Mouse (Mus musculus) gastrocnemius, postnatal 10 days (tissue): ENCODE data around the gene Six2. TPM values are rescaled to one million over a fixed set of nuclear protein-coding genes. Genes with fewer than 3 reads are reported as not detected.

ENCODE experiments used
- DNase-seq: peaks from one replicate; pipeline ENCODE4 v3.0.0; 2021; ENCODE audit warnings: mixed read lengths
- long read RNA-seq, 2 experiments: library from polyadenylated mRNA; stranded (forward); transcript quantifications; one replicate each; pipeline ENCODE4 v2.0.0; 2021
- total RNA-seq, 2 experiments: library from RNA; stranded (reverse); gene quantifications; 2 replicates each; pipeline ENCODE4 v1.2.3; 2021

Gene Six2
- 10 to 100 TPM; 13.0 to 13.7 TPM for total RNA-seq
- long read RNA-seq, experiment 1, transcript Six2-202 (2 exons, 2,119 nt): major isoform, 10 of 11 reads
- long read RNA-seq, experiment 1, partial matches to known transcripts: 1 of 11 reads
- long read RNA-seq, experiment 1, other reads (novel, unspliced or antisense): 0 of 11 reads
- long read RNA-seq, experiment 2, transcript Six2-202 (2 exons, 2,119 nt): major isoform, 9 of 13 reads
- long read RNA-seq, experiment 2, partial matches to known transcripts: 0 of 13 reads
- long read RNA-seq, experiment 2, other reads (novel, unspliced or antisense): 4 of 13 reads

DNA sequence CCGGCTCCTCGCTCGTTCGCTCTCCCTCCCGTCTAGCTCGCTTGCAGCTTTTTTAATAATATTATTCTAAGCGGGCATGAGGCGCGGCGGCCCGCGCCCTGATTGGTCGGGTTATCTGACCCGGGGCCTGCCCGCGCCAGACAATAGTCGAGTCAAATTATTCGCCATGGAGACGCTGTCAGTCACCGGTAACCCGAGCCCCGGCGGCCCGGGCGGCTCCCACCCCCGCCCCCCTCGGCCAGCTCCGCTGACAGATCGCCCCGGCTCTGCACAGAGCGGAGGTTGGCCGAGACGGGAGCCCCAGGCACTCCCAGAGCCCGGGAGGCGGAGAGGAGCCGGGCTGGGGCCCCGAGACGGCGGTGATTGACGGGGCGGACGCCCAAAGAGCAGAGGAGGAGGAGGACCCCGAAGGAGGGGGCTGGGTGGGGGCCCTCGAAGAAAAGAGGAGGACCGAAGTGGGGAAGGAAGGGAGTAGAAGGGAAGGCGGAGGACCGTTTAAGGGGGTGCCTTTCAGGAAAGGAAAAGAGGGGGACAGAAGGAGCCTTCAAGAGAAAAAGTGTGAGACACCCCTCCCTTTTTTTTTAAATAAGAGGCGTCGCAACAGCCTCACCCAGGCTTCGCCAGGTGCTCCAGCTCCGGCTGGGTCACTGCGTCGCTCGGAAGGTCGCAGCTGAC, at the start of gene Six2:
TSS of gene Six2 (minus strand) at position 39 of the 675 bp plus-strand sequence.
- DNase-seq: peak; percentile 73

DNA sequence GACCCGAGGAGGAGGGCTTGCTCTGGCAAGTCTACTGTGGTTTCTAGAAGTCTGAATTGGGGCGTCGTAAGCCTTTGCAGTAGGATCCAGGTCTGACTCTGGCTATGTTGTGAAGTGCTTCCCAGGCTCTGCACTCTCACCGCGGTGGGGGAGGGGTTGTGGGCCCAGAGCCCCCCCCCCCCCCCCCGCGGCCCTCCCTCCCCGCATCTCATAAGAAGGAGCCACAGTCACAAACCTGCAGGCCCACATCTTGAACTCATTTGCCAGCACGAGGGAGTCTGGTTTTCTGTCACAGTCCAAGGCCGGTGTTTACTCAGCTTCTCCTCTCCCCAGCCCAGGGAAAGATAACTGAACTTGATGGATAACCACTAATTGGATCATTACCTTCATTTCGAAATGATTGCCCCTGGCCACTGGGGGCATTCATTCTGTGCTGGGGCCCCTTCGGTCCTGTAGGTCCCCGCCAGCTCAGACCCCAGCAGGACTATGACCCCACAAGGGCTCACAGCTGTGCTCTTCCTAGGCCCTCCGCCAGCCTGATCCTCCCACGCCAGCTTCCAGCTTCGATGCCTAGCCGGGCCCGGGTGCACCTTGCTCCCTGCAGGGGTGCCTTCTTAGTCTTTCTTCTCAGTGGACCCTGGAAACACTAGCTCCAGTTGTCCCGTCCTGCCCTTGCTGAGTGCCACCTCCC, 49.2 kb upstream of the Six2 start:
- no peak for DNase-seq

DNA sequence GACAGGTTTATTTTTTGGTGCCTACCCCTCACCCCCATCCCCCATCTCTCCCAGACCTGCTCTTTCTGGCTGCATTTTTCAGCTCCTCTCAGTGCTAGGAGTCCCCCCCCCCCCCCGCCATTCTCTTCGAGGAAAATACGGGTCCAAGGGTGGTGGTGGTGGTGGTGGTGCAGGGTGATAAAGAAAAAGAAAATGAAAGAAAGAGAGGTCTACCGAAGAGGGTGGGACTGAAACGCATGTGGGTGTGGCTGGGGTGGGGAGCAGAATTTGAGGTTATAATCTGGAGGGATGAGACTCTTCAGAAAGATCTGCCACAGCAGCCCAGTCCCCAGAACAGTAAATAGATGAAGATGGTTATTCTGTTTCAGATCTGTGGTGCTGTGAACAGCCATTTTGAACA, 43.3 kb upstream of the Six2 start:
- no peak for DNase-seq

DNA sequence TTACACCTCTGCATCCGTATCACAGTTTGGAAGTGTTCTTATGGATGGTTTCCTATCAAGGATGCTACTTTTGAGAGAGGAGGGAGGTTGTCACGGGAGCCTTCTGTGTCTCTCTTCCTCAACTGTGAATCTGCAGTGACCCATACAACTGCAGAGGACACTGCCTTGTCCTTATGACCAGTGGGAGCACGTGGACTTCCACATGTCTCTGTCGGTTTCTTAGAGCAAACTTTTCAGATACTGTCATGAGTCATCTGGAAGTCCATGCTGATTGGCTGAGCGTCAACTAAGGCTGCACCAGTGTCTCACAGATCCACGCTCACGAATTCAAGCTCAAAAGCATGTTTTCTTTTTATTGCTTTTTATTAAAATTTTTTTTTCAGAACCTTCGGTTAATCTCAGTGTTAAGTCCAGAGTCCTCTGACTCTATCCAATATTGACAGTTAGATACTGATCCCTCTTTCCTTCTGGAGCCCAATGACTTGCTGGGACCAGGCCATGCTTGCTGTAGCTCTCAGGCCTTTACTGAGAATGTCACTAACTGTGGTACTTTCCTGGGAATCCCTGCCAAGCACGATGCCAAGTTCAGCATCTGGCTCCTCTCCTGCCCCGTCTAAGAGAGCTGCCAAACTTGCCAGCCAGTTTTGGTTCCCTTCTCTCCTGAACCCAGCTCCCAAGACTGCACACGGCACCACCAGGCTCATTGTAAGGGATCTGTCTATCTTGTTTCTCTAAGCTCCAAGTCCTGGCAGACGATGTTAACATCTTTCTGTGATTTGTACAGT, 42.3 kb upstream of the Six2 start:
- no peak for DNase-seq

DNA sequence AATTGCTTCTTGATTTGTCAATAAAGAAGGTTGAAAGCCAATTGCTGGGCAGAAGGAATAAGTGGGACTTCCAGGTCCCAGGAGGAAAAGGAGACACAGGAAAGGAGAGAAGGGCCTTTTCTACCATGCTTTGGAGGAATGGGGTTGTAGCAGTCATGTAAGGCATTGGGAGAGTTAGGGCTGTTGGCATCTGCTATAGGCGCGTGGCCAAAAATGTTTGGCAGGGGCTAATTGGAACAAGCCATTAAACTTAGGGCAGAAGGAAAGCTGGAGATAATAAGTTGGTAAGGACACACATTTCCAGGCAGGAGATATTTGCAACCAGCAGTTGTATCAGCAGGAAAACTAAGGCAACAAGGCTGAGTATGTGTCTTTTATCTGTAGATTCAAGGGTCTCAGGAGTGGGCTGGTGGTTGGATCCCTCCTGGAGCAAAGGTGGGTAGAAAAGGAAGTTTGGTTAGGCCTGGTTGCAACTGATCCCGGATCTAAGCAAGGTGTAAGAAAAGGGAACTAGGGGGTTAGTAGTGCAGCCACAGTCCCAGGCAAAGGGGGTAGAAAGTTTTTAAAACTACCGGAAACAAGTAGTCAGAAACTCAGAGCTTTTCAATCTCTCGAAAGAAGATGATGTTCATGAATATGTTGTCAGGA, 40.1 kb upstream of the Six2 start:
- peak; percentile 61 for DNase-seq

DNA sequence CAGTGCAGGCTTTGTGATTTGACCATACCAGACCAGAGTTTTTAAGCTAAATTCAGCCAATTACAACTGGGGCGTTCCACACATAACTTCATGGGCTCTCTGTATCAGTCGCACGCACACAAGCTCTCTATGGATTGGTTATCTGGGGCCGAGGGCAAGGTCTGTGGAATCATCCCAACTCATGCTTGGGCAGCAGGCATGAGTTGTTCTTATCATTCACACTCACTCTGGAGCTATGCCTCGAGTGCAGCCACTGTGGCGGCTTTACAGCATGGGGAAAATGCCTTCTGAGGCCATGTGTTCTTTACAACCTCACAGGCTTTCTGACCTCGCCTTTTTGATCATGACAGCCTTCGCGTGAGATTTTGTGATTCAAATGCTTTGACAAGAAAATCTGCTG, 37.9 kb upstream of the Six2 start:
- DNase-seq: no peak

DNA sequence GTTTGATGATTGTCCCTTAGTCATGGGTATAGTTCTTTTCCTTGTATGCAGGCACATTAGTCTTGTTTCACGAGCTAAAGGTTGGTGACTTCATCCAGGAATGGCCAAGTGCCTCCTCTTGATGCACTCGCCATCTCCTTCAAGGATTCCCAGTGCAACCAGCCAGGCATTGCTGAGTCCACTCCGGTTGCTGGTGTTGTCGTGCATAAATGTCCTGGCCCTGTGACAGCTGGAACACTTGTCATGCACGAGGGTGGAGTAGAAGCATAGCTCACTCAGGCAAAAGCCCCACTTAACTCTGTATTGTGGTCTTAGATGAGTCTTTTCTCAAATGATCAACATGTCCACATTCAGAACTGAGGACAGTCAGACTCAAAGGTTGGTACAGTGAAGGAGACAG, 35.1 kb upstream of the Six2 start:
- peak; percentile 40 for DNase-seq

DNA sequence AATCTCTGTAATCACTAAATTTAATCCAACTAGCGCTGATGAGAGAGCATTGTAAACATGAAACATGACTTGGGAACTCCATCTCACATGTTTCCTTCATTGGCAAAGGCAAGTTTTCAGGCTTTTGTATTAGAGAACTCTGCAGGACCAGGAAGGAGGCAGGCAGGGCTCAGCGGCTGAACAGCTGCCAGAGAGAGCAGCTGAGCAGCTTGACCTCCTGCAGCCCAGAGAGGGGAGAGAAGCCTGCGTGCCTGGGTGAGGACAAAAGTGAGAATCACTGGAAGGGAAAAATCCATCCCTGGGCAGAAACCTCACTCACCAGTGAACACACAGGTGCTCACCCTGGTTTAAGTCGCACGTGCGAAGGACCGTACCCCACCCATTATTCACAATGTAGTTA, 29.2 kb upstream of the Six2 start:
- DNase-seq: peak; percentile 50

DNA sequence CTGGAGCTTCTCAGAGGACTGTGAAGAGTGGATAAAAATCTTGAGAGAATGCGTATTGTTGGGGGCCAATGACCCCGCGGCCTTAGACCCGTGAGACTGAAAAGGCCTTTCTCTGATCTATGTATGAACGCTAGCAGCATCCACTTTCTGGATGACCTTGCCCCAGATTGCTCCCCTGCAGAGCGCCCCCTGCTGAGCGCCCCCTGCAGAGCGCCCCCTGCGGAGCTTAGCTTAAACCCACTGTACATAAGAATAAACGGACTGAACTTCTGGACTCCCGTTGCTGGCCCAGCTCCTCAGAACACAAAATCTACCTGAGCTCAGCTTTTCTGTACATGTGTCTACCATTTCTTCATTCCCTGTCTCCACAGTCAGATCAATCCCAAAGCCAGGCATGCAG, 27.7 kb upstream of the Six2 start:
- DNase-seq: no peak

DNA sequence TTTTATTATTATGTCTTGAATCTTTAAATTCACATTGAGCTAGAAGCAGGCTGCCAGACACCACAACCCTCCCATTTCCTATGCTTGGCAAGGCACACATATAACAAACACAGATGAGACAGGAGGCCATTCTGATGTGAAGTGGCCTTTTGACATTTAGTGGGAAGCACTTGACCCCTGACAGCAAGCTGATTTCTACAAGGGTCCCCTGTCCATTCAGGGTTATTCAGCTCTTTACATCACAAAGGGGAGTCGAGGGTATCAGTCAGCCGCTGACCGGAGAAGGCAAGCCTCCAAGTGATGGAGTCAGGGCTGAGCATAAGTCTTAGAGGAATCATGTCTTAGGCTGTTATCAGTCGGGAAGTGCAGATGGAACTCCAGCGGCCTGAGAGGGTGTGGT, 26.3 kb upstream of the Six2 start:
- DNase-seq: no peak

DNA sequence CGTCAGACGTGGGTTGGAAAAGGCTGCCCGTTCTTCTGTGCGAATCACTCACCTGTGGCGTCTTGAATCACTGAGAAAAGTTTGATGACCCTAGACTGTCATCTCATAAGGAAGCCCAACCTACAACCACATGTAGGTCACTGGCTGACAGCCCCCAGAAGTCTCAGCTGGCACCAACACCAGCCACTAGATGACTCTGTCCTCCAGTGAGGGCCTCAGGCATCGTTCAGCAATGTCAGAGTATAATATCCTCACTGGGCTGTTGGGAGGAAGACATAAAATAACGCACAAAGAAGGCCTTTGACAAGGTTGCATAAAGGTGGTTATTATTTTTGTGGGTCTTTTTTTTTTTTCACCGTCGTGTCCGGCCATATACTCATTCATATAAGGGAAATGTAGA, 24.8 kb upstream of the Six2 start:
- no peak for DNase-seq

DNA sequence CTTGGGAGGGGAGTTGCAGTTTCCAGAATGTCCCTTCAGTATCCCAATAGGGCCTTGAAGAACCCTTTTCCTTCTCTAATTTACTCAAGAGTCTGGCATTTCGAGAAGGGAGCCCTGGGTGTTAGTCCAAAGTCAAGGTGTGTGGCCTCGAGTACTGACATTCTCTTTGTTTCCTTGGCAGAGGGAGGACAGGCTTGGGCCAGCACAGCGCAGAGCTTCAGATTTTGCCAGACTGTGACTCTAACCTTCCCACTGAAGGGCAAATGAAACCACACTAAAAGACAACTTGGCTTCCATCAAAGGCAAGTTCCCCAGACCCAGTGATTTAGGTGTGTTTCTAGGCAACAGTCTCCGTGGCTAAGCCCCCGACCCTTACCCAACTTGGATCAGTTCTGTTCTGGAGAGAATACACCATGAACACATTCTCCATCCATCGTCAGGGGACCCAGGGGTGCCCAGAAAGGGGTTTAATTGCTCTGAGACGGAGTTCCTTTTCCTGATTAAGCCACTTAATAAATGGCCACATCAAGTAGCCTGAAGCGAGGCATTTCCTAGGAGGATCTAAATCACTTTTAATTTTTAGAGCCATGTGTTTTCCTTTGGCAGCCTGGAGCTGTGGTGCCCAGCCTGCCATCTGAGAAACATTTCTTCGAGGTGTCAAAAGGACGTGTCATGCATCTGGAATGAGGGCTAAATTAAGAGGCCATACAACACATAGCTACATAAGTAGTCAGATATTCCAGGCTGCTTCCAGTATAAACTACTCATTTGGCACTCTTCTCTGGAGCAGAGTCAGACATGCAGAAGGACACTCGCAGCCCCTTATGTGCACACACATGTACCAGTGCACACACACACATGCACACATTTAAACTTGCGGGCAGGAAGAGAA, 16.5 kb upstream of the Six2 start:
- no peak for DNase-seq

DNA sequence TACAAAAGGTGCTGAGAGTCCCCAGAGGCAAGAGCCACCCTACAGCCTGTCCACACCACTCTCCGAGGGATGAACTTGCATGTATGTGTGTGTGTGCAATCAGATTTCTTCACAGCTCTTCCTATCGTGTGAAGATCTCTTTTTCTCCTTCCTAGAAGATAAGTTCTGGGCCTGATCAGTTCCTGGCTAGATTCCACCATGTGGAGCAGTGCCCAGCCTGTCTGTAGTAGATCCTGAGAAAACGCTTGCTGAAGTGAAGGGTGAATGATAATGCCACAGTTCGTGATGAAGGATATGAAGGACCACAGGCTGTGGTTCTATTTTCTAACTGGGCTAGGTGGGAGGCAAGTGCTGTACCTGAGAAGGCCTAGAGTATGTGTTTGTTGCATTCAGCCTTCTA, 12.0 kb upstream of the Six2 start:
- DNase-seq: no peak

DNA sequence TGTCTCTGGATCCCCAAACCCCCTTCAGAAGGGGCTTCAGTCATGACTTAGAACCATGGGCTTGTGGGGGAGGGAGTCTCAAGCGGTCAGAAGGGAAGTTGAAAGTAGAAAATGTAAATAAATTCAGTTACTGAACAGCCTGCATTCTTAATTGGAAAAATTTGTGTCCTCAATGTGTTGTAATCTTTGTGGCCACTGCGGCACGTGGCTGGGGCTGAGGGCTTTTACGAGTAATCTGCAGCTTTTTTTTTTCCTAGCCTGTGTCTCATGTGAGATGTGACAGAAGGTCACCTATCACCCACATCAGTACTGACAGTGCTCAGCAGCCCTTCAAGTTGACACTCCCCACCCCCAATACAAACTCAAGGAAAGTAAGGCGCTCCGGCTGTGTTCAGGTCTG, 10.6 kb upstream of the Six2 start:
- no peak for DNase-seq

DNA sequence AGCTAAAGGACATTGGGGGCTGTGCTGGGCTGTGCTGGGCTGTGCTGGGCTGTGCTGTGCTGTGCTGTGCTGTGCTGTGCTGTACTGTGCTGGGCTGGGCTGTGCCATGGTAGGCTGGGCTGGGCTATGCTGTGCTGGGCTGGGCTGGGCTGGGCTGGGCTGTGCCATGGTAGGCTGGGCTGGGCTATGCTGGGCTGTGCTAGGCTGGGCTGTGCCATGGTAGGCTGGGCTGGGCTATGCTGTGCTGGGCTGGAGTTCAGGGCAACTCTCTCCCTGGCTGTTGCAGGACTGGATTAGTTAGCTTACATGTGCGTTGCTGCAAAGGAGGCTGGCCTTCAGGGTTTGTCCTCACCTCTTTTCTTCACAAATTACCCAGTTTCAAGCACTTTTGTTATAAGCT, 9.9 kb upstream of the Six2 start:
- no peak for DNase-seq

DNA sequence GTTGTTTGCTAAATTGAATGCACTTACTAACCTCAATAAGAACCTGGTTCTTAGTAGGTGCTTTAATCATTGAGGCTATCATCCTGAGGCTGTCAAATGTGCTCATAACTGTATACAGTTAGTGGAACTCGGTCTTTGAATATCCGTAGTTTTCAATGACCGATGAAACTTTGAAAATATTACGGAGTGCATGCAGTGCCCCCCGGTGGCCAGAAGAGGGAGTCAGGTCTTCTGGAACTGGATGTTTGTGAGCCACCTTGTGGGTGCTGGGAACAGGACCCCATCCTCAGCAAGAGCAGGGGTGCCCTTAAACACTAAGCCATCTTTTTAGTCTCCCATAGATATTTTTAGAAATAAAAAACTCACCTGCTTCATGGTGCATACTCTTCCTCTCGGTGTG, 6.4 kb upstream of the Six2 start:
- no peak for DNase-seq

DNA sequence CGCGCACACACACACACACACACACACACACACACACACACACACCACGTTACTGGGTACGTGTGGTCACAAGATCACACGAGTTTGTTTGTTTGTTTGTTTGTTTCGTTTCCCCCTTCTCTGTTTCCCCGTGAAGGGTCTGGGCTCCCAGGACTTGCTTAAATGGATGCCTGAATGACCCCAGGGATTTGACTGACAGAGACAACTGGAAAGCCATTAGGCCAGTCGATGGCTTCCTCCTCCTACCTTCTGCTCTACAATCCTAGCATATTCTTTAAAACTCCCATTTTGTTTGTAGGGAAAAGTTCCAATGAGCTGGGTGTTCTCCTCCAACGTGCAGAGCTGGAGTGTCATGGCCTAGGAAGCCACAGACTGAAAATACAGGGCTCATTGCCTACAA, 5.0 kb upstream of the Six2 start:
- no peak for DNase-seq

DNA sequence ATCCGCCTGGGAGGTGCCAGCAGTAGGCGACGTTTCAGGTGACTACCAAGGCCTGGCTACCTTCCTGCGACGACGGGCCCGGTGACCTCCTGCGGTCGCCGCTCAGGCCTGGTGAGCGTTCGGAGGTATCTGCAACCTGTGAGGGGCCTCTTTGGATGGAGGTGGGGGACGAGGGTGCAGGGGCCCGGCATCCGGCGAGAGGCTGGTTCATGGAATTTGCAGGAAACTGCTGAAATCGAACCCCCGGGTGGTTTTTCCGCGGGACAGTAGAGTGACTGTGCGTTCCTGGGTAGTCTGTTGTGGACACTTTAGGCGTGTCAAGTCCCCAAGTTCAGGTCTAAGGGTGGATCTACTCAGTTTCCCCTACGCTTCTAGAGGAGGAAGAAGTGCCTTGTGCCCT, 4.5 kb upstream of the Six2 start:
- no peak for DNase-seq

DNA sequence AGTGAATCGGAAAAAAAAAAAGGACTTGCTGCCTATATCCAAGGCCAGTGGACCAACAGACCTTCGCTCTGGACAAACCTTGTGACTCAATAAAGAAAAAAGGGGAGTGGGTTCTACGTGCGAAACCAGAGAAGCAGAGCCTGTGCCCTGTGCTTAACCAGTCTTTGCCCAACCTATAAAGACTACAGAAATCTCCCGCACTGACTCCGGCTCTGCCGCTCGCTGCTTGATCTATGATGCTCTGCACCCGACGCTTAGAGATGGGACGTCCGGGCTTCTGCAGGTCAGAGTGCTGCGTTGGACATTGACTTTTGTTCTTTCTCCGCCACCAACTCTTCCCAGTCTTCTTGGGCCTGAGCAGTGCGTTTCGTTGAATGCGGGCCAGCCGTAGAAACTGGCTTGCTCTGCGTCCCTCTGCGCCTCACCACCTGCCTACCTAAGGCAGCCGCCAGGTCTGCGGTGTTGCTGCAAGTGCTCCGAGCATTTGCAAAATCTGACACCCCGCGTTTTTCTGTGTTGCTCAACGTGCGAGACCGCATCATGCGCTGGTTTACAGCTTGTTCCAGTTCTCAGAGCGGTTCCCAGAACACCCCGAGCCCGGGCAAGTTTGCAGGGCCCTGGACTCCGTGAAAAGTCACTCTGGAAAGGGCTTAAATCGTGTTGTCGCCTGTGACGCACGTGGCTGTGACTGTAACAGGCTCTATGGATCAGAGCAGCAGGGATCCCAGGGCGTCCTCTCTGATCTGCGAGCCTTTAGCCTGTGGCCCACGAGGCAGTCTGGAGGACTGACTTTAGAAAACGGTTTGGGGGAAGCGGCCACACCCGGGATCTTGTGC, 3.8 kb upstream of the Six2 start:
- no peak for DNase-seq

DNA sequence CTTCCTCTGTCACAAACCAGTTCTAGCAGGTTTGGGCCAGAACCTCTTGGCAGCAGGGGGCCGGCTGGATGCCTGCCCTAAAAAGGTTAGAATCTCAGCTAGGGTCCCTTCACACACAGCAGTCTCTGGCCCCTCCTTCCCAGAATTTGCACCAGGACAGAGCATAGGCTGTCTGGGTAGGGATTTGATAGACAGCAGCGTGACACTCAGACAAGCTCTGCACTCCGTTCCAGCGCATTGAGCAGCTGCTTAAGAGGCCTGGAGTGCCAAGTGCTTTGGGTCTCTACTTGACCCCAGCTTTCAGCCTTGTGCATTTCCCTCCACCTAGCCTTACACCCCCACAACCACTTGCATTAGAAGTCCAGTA, 2.9 kb upstream of the Six2 start:
- DNase-seq: no peak
